Mouse (Mus musculus): ENCODE data around the gene Camk2n1. TPM values are rescaled to one million over a fixed set of nuclear protein-coding genes. Genes with fewer than 3 reads are reported as not detected.

Camk2n1 gene
- polyA plus RNA-seq, 1 experiment from 2014 or later = 2.5 TPM

GRCm38 (mm10) chr4:138471241-138471640 lies 17.1 kb downstream of the Camk2n1 start:
- Histone ChIP-seq H3K9me3 (no peaks in the 10 kb centered on the region), H3K9ac (no peak overlapping the region), H3K36me3 (no peaks in the 10 kb centered on the region), H3K27me3 (peaks cover 11% of the 10 kb centered on the region), H3K4me1 (peaks cover 6% of the 10 kb centered on the region), H3K4me2 (replicated peaks) (no peak overlapping the region), H3K27ac (no peak overlapping the region), H3K4me3 (no peak overlapping the region)
- no peak for ATAC-seq (ENCODE audit: insufficient number of reproducible peaks, insufficient read depth, low FRiP score, low TSS enrichment)
- 75% methylated on average over 7 of the region's 7 CpGs for whole genome bisulfite sequencing

- Histone ChIP-seq H3K9me3 (no peaks in the 10 kb centered on the region), H3K4me3 (no peak overlapping the region), H3K27me3 (0 out of 2 replicates have a peak, but pooled peaks cover 5% of the 10 kb centered on the region), H3K4me1 (no peaks in the 10 kb centered on the region), H3K9ac (no peak overlapping the region), H3K27ac (no peak overlapping the region), H3K4me2 (replicated peaks) (no peak overlapping the region), H3K36me3 (no peaks in the 10 kb centered on the region)
- 82% methylated on average over 7 of the region's 7 CpGs for WGBS
- ATAC-seq (ENCODE audit: insufficient number of reproducible peaks, insufficient read depth, low FRiP score, low TSS enrichment) = no peak
Measured at GRCm38 (mm10) chr4:138479595-138479994, 25.5 kb downstream of the Camk2n1 start.

GRCm38 (mm10) chr4:138480962-138481361 lies 26.8 kb downstream of the Camk2n1 start:
- WGBS = 42% methylated on average over 9 of the region's 9 CpGs
- Histone ChIP-seq H3K27me3 (0 out of 2 replicates have a peak, but pooled peaks cover 5% of the 10 kb centered on the region), H3K9me3 (no peaks in the 10 kb centered on the region), H3K4me3 (no peak overlapping the region), H3K9ac (no peak overlapping the region), H3K36me3 (no peaks in the 10 kb centered on the region), H3K4me1 (no peaks in the 10 kb centered on the region), H3K4me2 (replicated peaks) (no peak overlapping the region), H3K27ac (no peak overlapping the region)
- no peak for ATAC-seq (ENCODE audit: insufficient number of reproducible peaks, insufficient read depth, low FRiP score, low TSS enrichment)

- Histone ChIP-seq H3K9me3 (no peaks in the 10 kb centered on the region), H3K4me3 (no peak overlapping the region), H3K9ac (no peak overlapping the region), H3K27me3 (0 out of 2 replicates have a peak, but pooled peaks cover 3% of the 10 kb centered on the region), H3K27ac (no peak overlapping the region), H3K36me3 (no peaks in the 10 kb centered on the region), H3K4me1 (no peaks in the 10 kb centered on the region), H3K4me2 (replicated peaks) (no peak overlapping the region)
- no peak for ATAC-seq (ENCODE audit: insufficient number of reproducible peaks, insufficient read depth, low FRiP score, low TSS enrichment)
- WGBS = 71% methylated on average over 8 of the region's 8 CpGs
Measured at GRCm38 (mm10) chr4:138482721-138483120, 28.6 kb downstream of the Camk2n1 start.

GRCm38 (mm10) chr4:138488241-138488640 lies 34.1 kb downstream of the Camk2n1 start:
- Histone ChIP-seq H3K4me2 (replicated peaks) (no peak overlapping the region), H3K27me3 (no peaks in the 10 kb centered on the region), H3K4me1 (0 out of 2 replicates have a peak, but pooled peaks cover under 1% of the 10 kb centered on the region), H3K9me3 (no peaks in the 10 kb centered on the region), H3K36me3 (no peaks in the 10 kb centered on the region), H3K4me3 (no peak overlapping the region), H3K27ac (no peak overlapping the region), H3K9ac (no peak overlapping the region)
- no peak for ATAC-seq (ENCODE audit: insufficient number of reproducible peaks, insufficient read depth, low FRiP score, low TSS enrichment)
- WGBS = 60% methylated on average over 8 of the region's 8 CpGs

- Histone ChIP-seq H3K27me3 (0 out of 2 replicates have a peak, but pooled peaks cover 3% of the 10 kb centered on the region), H3K36me3 (no peaks in the 10 kb centered on the region), H3K27ac (no peak overlapping the region), H3K4me2 (replicated peaks) (no peak overlapping the region), H3K4me3 (no peak overlapping the region), H3K4me1 (peaks cover 22% of the 10 kb centered on the region), H3K9ac (no peak overlapping the region), H3K9me3 (no peaks in the 10 kb centered on the region)
- WGBS = 83% methylated on average over 4 of the region's 4 CpGs
- no peak for ATAC-seq (ENCODE audit: insufficient number of reproducible peaks, insufficient read depth, low FRiP score, low TSS enrichment)
Measured at GRCm38 (mm10) chr4:138491088-138491487, 37.0 kb downstream of the Camk2n1 start.

- WGBS = 43% methylated on average over 5 of the region's 5 CpGs
- Histone ChIP-seq H3K36me3 (no peaks in the 10 kb centered on the region), H3K4me2 (replicated peaks) (no peak overlapping the region), H3K4me1 (peaks cover 31% of the 10 kb centered on the region), H3K9ac (no peak overlapping the region), H3K27me3 (0 out of 2 replicates have a peak, but pooled peaks cover 3% of the 10 kb centered on the region), H3K27ac (no peak overlapping the region), H3K9me3 (no peaks in the 10 kb centered on the region), H3K4me3 (no peak overlapping the region)
- 0 out of 2 replicates have a peak, but pooled peaks have one; percentile 42 for ATAC-seq (ENCODE audit: insufficient number of reproducible peaks, insufficient read depth, low FRiP score, low TSS enrichment)
Measured at GRCm38 (mm10) chr4:138493161-138494001, 39.3 kb downstream of the Camk2n1 start.

GRCm38 (mm10) chr4:138494905-138495304 lies 40.8 kb downstream of the Camk2n1 start:
- ATAC-seq (ENCODE audit: insufficient number of reproducible peaks, insufficient read depth, low FRiP score, low TSS enrichment) = peak; percentile 44; the same call in 1 of the 2 replicates
- Histone ChIP-seq H3K27me3 (0 out of 2 replicates have a peak, but pooled peaks cover 3% of the 10 kb centered on the region), H3K36me3 (no peaks in the 10 kb centered on the region), H3K9ac (no peak overlapping the region), H3K4me2 (replicated peaks) (no peak overlapping the region), H3K27ac (no peak overlapping the region), H3K4me3 (no peak overlapping the region), H3K4me1 (peaks cover 31% of the 10 kb centered on the region), H3K9me3 (no peaks in the 10 kb centered on the region)
- 24% methylated on average over 5 of the region's 5 CpGs for WGBS

GRCm38 (mm10) chr4:138495775-138496174 lies 41.7 kb downstream of the Camk2n1 start:
- Histone ChIP-seq H3K9ac (no peak overlapping the region), H3K27me3 (0 out of 2 replicates have a peak, but pooled peaks cover 3% of the 10 kb centered on the region)

GRCm38 (mm10) chr4:138496746-138497520 lies 42.8 kb downstream of the Camk2n1 start:
- H3K4me1 ChIP-seq = peaks cover 31% of the 10 kb centered on the region
- 69% methylated on average over 10 of the region's 24 CpGs for WGBS
- 0 out of 2 replicates have a peak, but pooled peaks cover 3% of the 10 kb centered on the region for H3K27me3 ChIP-seq

More at GRCm38 (mm10) chr4:138495775-138496174, 41.7 kb downstream of the Camk2n1 start:
- Histone ChIP-seq H3K4me2 (replicated peaks) (peak overlapping the region; percentile 30; the same call in 1 of the 2 replicates), H3K36me3 (no peaks in the 10 kb centered on the region), H3K4me3 (no peak overlapping the region), H3K9me3 (no peaks in the 10 kb centered on the region), H3K27ac (peak overlapping the region; percentile 26; the same call in 1 of the 2 replicates), H3K4me1 (peaks cover 31% of the 10 kb centered on the region)
- no peak for ATAC-seq (ENCODE audit: insufficient number of reproducible peaks, insufficient read depth, low FRiP score, low TSS enrichment)
- WGBS = 9% methylated on average over 13 of the region's 13 CpGs

GRCm38 (mm10) chr4:138499856-138500645 lies 45.9 kb downstream of the Camk2n1 start:
- no peak overlapping the region for H3K27ac ChIP-seq
- H3K9me3 ChIP-seq = no peaks in the 10 kb centered on the region
- H3K4me2 ChIP-seq (replicated peaks) = no peak overlapping the region
- ATAC-seq (ENCODE audit: insufficient number of reproducible peaks, insufficient read depth, low FRiP score, low TSS enrichment) = no peak
- H3K36me3 ChIP-seq = no peaks in the 10 kb centered on the region
- no peak overlapping the region for H3K4me3 ChIP-seq
- H3K9ac ChIP-seq = no peak overlapping the region
- H3K4me1 ChIP-seq = peaks cover 24% of the 10 kb centered on the region
- H3K27me3 ChIP-seq = peaks cover 14% of the 10 kb centered on the region
- 84% methylated on average over 21 of the region's 21 CpGs for WGBS

More at GRCm38 (mm10) chr4:138496746-138497520, 42.8 kb downstream of the Camk2n1 start:
- Histone ChIP-seq H3K9ac (no peak overlapping the region), H3K27ac (0 out of 2 replicates have a peak overlapping the region, but pooled peaks have one; percentile 30), H3K4me3 (no peak overlapping the region), H3K4me2 (replicated peaks) (no peak overlapping the region), H3K9me3 (no peaks in the 10 kb centered on the region), H3K36me3 (no peaks in the 10 kb centered on the region)
- no peak for ATAC-seq (ENCODE audit: insufficient number of reproducible peaks, insufficient read depth, low FRiP score, low TSS enrichment)

Measured in embryonic facial prominence, embryonic 12.5 days (tissue).